Mouse (Mus musculus) heart, postnatal 10 days (tissue): ENCODE results near the gene Heatr5a. TPM values are rescaled to one million over a fixed set of nuclear protein-coding genes. Genes with fewer than 3 reads are reported as not detected.

Source experiments
- DNase-seq, 2 experiments: peaks; one replicate each; pipeline ENCODE4 v3.0.0; 2021
- intact Hi-C: fragments of 180-260 bp; cut with DNase I; formaldehyde crosslinking; loops from one replicate; pipeline ENCODE4 v1.15.1; 2025
- total RNA-seq, 2 experiments: library from RNA; stranded (reverse); gene quantifications; 2 replicates each; pipeline ENCODE4 v1.2.3; 2021

Heatr5a gene
- 10 to 100 TPM; 21.8 to 23.0 TPM for total RNA-seq

DNA sequence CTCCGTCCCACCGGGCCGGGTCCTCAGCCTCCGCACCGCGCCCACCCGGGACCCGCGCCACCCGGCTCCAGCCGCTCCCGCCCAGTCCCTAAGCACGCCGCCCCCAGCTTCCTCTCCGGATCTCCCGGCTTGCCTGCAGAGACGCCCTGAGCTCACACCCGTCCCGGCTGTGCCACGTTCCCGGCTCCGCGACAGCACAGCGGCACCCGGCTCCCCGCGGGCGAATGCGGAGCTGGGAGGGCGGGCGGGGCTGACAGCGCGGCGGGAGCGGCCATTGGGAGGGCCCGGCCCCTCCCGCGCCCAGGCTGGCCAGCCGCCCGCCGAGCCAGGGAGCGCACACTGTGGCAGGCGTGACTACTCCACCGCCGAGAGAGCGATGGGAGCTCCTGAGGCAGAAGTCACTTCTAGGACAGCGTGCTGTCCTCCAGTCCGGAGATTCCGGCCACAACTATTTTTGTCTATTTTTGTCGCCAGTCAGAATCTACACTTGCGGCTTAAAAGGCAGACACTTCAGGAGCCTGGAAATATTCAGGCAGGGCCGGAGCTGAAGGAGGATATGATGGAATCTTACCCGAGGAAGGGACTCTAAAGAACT lies at the start of gene Heatr5a:
Gene Heatr5a (minus strand): TSS at position 252 of the 595 bp plus-strand sequence.
- intact Hi-C loops, result loop anchor here (2.0 kb wide), 1 partner anchor 30 kb away; no protein-coding TSS in a partner anchor
- peak; percentile 96 for DNase-seq

DNA sequence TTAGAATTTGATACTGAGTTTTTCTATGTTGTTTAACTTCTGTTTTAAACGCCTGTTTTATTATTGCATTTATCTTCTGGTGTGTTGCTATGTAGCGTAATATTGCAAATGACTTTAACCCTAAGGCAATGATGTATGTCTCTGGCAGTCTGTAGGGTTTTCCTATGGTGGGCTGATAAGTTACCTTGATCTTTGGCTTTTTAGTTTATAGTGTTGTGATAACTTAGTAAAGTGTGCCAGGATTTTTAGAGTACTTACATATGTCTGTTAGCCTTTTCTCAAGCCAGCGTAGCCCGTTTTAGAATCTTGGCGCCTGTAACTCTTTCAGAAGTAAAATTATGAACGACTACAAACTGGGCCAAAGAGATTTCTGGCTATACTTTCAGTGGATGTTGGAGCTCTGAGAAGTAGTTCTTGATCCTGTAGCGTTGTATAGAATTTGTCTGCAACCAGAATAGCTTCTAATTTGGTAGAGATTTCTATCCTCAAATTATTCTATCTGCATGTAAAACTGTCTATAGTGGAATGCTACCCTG lies 43.4 kb upstream of the Heatr5a start:
- intact Hi-C loops, result loop anchor here (5.0 kb wide), 2 partner anchors 818 to 883 kb away; no protein-coding TSS in a partner anchor
- DNase-seq, result no peak

DNA sequence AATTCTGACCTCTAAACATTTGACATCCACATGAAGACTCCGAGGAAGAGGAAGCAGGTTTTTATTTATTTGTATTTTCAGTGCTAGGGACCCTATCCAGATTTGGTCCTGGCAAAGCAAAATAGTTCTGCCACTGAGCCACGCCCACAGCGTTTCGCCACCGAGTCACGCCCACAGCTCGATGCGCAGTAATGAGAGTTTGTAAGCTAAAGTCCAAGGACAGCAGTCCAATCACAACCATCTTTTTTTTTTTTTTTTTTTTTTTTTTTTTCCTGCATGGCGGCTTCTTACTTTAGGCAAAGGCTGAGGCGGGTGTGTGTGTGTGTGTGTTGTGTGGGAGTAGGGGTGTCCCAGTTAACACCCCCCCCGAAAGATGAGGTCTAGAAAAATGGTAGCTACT lies 42.9 kb upstream of the Heatr5a start:
- no peak for DNase-seq
- intact Hi-C loops, result loop anchor here (5.0 kb wide), 2 partner anchors 818 to 883 kb away; no protein-coding TSS in a partner anchor

DNA sequence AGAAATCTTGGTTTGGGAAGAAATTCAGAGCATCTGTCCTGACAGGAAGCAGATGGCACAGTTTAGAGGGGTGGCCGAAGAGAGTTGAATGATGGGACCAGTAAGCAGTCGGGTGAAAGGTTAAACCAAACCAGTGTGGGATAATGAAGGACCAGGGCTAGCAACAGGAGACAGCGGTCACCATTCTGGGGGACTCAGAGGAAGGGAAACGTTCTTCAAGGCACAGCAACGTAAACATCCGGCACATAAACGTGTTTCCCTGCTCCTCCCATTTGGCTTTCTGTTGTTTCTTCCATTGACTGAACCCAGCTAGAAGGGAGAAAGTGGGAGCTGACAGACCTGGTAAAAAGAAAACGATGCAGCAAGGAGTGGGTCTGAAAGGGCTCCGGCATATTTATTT lies 42.2 kb upstream of the Heatr5a start:
- intact Hi-C loops, result loop anchor here (5.0 kb wide), 2 partner anchors 819 to 884 kb away; no protein-coding TSS in a partner anchor

DNA sequence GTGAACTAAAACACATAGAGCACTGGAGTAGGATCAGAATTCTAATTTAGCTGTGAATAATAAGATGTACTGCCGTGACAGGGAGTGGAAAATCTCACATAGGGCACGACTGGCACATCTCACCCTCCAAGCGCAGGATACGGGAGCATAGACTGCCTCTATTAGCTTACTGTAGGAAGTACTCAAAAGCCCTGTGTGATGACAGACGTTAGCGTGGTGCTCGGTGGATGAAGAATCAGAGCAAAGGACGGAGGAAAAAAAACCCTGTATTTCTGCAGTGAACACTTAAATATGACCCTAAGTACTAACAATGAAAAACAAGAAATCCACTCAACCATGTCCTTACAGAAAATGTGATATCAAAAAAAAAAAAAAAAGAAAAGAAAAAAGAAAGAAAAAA lies 41.0 kb upstream of the Heatr5a start:
- intact Hi-C loops, result loop anchor here (5.0 kb wide), 2 partner anchors 820 to 885 kb away; no protein-coding TSS in a partner anchor
- DNase-seq, result no peak

More for the DNA sequence above, 42.2 kb upstream of the Heatr5a start:
- no peak for DNase-seq

DNA sequence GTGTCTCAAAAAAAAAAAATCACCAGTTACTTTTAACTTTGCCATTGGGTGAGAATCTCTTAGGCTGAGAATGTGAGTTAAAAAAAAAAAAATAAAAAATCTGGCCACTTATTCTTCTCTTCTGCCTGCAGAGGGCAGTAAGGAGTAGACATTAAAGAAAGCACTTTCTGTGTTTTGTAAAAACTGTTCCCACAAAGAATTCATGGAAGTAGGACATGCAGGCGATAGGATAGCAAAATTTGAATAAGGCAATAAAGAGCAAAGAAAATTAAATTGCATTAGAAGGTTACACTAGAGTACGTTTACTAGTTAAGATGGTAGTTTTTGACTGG lies 39.5 kb upstream of the Heatr5a start:
- DNase-seq, result peak; percentile 18 to 53
- intact Hi-C loops, result loop anchor here (2.0 to 5.0 kb wide), 3 partner anchors 628 to 887 kb away; no protein-coding TSS in a partner anchor

DNA sequence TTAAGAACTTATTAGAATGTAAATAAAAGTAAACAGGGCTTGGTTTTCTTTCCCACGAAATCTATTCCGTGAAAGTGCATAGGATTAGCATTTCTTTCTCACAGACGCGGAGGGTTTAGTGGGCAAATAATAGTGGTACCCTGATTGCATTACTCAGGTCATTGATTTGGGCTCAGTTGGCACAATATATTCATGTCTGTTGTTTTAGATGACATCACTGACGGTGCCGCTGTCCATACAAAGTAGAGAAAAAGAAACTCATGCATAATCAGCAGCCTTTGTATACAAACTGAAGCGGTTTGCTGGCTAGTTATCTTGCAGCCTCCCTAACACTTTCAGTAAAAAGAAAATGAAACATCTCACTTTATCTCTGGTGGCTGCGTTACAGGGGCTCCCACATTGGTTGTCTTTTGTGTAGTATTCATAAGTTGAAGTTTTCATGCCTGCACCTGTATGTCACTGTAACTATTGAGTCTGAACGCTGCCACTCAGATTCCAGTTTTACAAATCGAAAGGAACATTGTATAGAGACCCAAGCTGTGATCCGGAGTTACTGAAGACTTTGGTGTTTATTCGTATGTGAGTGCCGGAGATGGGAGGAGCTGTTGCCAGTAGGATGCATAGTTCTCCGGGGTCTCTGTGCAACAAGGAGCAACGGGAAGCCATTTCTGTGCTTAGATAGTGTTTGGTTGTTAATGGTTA lies 39.0 kb upstream of the Heatr5a start:
- intact Hi-C loops, result loop anchor here (2.0 to 5.0 kb wide), 3 partner anchors 629 to 887 kb away; no protein-coding TSS in a partner anchor

DNA sequence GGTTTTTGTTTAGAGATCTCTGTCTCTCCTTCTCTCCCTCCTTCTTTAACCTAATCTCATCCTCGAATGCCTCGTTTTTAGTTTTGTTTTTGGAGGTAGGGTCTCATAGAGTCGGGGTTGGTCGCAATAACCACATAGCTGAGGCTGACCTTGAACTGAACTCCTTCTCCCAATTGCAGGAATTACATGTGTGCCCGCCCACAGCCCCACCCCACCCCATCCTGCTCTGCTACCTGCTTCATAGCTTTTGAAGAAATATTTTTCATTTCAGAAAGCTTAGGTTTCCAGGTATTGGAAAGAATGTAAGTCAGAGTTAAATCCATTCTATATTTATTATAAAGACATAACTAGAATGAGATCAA lies 35.5 kb upstream of the Heatr5a start:
- intact Hi-C loops, result no loop called here
- DNase-seq, result no peak

More for the DNA sequence above, 39.0 kb upstream of the Heatr5a start:
- DNase-seq, result no peak

DNA sequence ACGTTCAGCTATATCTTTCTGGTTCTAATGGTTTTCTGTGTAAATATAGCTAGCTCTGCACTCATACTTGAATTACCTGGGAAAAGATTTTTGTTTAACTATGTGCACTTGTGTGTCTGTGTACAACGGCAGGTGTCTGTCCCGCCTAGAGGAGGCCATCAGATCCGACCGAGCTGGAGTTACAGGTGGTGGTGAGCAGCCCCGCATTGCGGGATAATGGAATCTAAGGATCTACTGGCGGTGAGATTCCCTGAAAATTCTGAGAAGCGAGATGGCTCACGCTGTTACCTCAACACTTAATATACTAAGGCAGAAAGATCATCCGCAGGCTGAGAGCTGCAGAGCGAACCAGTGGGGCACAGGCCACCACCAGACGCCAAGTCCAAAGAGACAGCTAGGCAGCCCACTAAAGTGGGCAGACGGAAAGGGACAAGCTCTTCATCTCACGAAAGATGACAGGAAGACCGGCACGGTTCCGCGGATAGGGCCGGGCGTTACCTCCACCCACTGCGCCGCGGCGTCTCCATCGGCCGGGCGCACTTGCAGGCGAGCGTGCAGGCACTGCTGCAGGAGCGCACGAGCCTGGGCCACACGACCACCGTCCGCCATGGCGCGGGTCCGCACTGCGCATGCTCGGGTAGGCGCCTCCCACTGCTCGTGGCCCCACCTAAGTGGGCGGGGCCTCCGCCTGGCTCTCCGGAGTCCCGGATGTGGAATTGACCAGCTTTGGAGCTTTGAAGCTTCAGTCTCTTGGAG lies 34.9 kb upstream of the Heatr5a start, which contains the start of gene Dtd2:
Gene Dtd2 (minus strand): TSS at position 625 of the 756 bp plus-strand sequence.
- intact Hi-C loops, result no loop called here
- peak; percentile 94 to 97 for DNase-seq

DNA sequence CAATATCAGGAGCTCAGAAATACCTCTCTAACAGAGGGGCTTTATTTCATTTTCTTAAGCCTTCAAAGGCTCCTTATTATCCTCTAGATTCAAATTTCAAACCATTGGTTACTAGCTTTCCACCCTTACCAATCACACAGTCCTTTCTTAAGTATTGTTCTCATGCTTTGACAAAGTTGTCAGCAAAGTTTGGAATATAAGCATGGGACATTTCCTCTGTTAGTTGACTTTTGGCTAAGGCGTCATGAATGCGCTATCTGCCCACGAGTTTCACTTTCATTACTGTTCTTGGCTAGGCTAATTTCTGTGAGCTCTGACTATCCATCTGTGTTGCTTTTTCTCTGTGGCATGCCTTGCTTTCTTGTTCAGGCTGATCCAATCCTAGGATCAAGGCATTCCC lies 31.6 kb upstream of the Heatr5a start:
- no peak for DNase-seq
- intact Hi-C loops, result loop anchor here (5.0 kb wide), 1 partner anchor 175 kb away; the partner anchor contains the start of gene Hectd1

DNA sequence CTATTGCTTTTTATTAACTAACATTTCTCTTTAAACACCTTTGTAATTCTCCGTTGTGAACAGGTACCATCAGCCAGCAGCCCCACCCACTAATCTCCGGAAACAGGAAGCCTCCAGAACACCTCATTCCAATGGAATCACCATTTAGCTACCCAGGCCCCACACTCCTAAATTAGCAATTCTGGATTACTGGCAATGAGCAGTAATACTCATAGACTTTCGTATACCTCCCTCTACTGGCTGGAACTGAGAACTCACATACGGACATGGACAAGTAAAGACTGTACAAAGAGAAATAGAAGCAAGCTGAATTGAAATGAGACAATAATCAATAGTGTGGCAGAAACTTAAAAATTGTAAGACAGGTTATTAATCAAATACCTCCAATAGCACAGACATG lies 30.4 kb upstream of the Heatr5a start:
- DNase-seq, result peak; percentile 77 to 86
- intact Hi-C loops, result loop anchor here (2.0 to 5.0 kb wide), 3 partner anchors 31 to 174 kb away; partner anchors contain the start of genes Heatr5a and Hectd1

DNA sequence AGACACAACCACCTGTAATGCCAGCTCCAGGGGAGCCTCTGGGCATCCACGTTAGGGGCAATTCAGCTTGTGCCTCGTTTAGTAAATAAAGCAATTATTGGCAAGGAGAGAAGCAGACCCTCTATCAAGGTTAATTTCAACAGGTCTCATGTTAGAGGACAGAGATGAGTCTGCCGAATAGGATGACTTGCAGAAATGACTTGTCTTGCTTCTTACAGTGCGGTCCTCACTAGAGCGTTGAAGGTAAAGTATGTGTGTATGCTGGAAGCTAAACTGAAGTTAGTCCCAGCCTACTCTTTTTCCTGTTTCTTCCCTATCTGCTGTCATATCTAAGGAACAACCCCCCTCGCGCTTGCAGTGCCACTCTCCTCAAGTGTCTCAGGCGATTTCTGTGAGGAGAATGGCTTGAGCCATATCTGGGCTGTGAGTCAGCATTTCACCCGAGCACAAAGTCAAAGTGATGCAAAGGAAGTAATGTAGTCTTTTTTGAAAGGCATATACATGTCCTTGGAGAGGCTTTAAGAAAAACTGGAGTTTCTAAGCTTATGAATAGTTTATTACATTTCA lies 27.3 kb upstream of the Heatr5a start:
- intact Hi-C loops, result no loop called here

DNA sequence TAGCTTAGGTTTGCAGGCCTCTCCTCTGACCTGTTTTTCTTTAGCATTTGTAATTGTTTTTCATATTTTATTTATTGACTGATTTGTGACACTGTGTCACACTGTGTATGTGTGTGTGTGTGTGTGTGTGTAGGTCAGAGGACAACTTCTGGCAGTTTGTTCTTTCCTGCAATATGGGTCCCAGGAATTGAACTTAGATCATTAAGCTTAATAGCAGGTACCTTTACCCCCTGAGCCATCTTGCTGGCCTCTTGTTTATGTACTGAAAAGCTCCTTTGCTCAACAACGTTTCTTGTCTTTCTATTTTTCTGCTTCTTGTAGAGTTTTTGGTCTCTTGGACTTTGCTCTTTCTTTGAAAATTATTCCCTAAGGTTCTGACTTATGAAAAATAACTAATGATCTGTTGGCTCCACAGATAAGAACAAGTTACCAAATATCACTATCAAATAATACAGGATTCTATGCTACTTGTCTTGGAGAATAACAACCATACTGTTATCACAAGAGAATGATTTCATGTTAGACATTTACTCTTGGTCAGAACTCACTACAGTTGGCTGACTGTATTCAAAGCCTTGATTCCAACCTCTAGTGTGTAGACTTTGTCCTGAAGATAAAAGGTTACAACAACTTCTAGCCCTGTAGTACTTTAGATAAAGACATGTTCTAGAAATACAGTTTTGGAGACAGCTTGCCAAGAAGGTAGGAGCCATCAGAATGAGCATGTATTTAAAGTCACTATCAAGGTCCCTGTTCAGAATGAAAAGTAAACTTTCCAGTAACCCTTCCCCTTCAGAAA lies 24.8 kb upstream of the Heatr5a start:
- intact Hi-C loops, result loop anchor here (2.0 kb wide), 1 partner anchor 15 kb away; no protein-coding TSS in a partner anchor
- no peak for DNase-seq

More for the DNA sequence above, 27.3 kb upstream of the Heatr5a start:
- DNase-seq, result no peak

DNA sequence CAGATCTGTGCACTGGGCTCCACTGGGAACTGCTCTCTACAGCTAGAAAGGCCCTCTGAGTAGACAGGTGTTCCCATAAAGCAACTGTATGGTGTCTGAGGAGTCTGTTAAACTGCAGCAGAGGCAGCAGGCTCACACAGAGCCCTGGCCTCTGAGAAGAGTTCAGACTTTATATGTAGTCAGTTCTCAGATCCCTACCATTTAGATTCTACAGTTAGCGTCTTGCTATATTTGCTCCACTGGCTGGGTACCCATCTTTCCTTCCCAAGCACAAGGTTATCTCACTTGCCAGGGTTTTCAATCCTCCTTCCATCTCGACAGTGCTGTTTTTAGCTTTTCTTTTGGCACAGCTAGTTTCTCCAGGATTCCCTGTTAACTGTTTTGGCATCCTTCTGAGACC lies 19.5 kb upstream of the Heatr5a start:
- intact Hi-C loops, result no loop called here

DNA sequence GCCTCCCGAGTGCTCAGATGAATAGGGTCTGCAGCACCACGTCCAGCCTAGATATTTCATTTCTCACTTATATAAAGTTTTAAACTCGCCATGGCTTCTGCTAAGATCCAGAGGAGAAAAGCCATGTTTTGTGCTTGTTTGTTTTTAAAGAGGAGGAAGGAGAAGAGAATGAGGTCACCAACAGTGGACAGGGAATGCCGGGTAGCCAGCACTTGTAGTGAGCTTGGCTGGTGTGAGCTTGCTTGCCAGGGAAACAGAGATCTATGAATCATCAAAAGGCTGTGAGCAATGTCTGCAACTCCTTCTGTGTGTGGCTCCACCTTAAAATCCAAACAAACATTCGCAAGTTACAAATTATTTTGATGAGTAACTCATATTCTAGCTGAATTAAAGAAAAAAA lies 17.4 kb upstream of the Heatr5a start:
- no peak for DNase-seq
- intact Hi-C loops, result no loop called here

More for the DNA sequence above, 19.5 kb upstream of the Heatr5a start:
- no peak for DNase-seq

DNA sequence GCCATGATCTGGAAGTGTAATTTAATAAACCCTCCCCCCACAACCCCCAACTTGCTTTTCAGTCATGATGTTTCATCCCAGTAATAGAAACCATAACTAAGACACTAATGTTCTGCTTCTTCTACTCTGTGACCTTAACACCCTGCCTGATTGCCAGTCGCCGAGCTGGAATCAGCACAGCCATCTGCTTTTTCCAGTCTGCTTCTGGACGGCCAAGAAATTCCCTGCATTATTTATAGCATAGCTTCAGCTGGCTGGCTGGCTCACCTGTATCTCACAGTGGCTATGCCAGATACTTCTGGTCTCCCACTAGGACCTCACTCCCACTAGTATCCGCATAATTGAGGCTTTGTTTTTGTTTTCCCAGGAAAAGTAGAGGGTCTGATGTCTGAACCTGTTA lies 14.7 kb upstream of the Heatr5a start:
- peak; percentile 38 to 44 for DNase-seq
- intact Hi-C loops, result no loop called here

DNA sequence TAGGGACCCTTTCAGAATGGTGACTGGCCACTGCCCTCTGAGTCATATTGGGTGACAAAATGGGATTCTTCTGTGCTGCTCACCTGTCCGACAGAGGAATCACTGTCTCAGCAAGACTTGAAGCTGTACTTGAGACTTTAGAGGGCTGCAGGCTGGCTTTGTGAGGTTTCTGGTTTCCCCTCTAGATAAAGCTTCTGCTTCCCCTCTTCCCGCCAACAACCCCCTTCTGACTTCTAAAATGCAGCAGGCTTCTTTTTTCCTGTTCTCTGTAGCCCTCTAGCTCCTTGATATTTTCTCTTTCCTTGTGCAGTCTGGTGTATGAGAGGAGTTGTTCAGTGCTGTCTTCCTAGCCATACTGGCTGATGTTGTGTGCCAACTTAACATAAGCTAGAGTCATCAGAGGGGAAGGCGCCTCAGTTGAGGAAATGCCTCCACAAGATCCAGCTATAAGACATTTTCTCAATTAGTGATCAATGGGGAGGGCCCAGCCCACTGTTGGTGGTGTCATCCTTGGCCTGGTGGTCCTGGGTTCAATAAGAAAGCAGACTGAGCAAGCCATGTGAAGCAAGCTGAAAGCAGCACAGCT lies 14.1 kb upstream of the Heatr5a start:
- DNase-seq, result peak in 1 of 2 experiments; percentile 11
- intact Hi-C loops, result no loop called here

DNA sequence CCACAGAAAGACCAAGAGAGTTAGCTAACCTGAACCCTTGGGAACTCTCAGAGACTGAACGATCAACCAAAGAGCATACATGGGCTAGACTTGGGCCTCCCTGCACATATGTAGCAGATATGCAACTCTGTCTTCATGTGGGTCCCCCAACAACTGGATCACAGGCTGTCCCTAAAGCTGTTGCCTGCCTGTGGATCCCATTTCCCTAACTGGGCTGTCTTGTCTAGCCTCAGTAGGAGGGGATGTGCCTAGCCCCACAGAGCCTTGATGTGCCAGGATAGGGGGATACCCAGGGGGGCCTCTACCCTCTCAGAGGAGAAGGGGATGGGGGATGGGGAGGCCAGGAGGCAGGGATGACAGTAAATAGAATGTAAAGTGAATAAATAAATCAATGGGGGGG lies 12.5 kb upstream of the Heatr5a start:
- DNase-seq, result no peak
- intact Hi-C loops, result no loop called here

DNA sequence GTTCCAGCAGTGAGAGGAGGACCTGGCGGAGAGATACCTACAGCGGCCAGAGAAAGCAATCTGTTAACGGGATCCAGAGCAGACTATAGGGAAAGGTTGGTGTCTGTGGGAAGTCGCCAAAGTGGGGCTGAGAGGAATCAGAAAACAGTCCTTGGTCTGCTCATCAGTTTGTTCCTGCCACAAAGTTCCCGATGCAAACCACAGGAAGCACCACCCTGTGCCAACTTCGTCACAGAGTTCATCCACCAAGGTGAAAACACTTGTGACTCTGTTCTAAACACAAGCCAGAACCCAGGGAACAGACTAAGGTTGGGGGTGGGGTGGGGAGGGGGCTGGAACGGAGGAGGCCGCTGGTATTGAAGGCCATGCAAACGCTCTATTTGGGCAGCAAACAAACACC lies 5.4 kb upstream of the Heatr5a start:
- DNase-seq, result peak; percentile 22 to 24
- intact Hi-C loops, result no loop called here
